Mouse (Mus musculus) lung, adult 2 months (tissue): Measurements from ENCODE around the gene Dio3.

Source experiments
- CTCF ChIP-seq: fragments of 200-500 bp; IDR thresholded peaks from 2 replicates; pipeline ENCODE4 v1.5.1; 2011; ENCODE audit warnings: mild to moderate bottlenecking, low read length, control low read depth; ENCODE audit not compliant: insufficient read depth
- POLR2A ChIP-seq: fragments of 200-500 bp; IDR thresholded peaks from 2 replicates; pipeline ENCODE4 v1.6.1; 2011; ENCODE audit warnings: low read depth, mild to moderate bottlenecking, control low read depth, low read length, borderline replicate concordance; ENCODE audit errors: extremely low read depth

- TF ChIP-seq CTCF (no peak), POLR2A (no peak)
These were observed 2.8 kb upstream of the Dio3 start for GRCm38 (mm10) chr12:110276034-110276433.
